Mouse (Mus musculus) right cerebral cortex, adult 18-20 months (tissue): ENCODE results near the gene Parp12.
A peak's percentile ranks its signal among the peaks of the same experiment; 100 is the strongest.

ENCODE experiments used
- DNase-seq: peaks from one replicate; pipeline ENCODE4 v3.0.0; 2022; ENCODE audit warnings: mixed read lengths

The Parp12 gene

DNA sequence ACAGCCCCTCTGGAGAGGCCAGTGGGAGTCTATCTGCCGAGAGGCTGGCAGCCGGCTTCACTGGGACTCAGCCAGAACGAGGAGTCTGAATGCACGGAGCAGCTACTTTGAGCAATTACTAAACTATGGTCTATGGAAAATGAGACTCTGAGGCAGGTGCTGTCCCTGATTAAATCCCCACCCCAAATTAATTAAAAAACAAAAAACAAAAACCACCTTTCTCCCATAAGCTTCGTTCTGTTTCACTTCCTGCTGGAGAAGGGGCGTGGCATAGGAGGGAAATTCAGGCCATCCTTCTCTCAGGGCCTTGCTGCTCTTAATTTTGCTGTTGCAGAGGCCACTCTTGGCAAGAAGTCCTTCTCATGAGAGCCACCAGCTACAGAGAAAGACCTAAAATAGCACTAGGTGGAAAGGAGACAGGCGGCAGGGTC lies 62.3 kb downstream of the Parp12 start:
- no peak for DNase-seq

DNA sequence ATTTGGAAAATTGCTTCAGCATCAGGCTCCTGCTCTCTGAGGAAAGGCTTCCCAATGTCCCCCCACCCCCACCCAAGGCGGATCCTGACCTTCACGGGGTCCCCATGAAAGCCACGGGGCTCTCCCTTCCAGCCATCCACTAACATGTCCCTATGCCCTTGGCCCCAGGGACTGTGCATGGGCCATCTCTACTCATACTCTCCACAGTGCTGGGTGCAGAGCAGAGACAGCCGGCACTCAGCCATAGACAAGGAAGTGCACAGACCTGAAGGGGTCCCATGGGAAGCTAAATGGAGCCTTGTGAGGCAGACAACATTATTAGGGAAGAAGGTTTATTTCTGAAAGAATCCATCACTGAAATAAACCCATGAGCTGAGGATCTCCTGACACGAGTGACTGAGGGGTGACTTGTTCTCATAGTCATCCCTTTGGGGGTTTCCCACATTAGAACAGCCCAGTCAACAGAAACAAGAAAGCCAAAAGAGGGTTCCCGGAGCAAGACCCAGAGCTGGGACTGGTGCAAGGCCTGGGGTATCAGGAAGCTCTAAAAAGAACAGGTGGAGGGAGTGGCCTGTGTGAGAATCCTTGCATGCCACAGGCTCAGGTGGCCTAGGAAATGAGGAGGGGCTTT lies 63.2 kb downstream of the Parp12 start:
- DNase-seq, result no peak

DNA sequence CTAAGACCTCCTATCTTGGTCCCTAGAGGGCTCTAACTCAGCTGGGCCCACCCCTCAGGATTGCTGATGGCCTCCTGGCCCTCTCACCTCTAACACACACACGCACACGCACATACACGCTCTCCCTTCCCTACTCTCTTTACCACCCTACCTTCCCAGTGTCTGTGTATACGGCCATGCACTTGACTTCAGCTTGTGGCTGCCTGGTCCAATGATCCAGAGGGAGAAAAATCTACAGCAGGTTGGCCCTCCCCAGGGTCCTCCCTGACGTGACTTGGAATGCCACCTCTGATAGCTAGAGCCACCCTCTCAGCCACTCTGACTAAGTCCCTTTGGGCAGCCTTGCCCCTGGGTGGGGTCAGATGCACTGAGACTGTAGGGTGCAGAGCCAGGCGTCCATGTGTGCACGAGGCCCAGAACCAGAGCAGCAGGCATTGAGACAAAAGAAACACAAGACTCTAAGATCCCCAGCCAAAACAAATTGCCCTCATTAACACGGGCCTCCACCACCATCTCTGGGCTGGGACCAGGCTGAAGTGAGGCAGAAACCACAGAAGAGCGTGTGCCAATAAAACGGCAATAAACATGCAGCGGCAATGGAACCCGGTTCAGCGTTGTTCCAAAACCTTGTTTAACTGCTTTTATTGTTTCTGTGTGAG lies 63.8 kb downstream of the Parp12 start:
- DNase-seq, result no peak

DNA sequence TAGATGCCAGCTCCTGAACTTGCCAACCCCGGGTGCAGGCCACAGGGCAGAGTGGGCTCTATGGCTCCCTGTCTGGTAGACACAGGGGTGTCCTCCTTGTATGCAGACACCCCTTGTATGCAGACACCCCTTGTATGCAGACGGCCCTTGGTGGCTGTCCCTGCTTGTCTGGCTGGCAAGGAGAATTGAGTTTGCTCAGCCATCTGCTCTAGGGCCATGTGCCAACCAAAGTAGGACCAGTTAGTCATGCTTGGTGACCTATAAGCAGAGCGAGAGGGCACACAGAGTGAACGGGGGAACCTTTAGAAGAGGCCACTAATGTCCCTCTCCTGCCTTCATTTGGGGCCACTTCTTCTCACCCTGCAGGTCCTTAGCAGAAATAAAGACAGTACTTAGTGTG lies 65.5 kb downstream of the Parp12 start:
- no peak for DNase-seq

DNA sequence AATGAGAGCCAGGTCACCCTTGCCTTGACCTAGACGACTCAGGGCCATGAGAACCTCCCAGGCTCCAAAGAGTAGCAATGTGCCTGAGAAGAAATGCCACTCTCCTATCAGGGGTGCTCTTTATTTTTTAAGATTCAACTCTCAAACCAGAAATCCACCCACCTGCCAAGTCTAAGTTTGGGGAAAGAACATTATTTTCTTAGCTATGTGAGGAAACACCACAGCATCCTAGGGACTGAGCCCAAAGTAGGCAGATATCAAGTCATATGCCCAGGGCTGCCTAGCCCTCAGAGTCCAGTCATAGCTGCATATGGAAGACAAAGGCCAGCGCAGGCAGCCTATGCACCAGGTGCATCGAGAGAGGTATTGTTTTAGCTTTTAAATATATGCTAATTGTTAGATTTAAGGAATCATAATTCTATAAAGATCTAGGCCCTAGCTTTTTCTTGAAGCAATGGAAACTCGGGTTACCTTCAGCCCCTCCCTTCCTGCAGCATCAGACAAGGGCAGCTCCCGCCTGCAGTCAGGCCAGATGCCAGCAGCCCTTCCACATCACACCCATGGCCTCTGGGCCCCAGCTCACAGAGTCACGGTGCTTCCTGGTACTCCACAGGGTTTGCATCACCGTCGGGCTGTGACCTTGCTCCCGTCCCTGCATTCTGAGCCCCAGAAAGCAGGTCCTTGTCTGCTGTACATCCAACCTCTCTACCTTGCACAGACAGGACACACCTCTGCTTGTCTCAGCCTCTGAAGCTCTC lies 66.2 kb downstream of the Parp12 start:
- DNase-seq, result no peak

DNA sequence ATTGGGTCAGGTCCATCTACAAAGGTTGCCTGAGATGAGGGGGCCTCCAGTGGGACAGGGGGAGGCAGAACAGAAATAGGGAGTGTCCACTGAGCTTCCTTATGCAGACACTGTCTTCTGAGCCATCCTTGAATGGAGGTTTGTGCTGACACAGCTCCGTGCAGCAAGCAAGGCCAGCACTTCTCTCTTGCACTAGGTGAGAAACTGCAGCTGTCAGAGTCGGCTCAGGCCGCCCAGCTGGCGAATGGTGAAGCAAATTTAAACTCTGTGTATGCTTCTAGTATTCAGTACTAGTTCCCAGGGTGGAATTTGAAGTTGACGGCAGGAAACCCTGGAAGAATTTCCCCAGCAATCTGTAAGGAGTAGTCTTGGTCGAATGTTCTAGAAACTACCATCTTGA lies 67.3 kb downstream of the Parp12 start:
- no peak for DNase-seq

DNA sequence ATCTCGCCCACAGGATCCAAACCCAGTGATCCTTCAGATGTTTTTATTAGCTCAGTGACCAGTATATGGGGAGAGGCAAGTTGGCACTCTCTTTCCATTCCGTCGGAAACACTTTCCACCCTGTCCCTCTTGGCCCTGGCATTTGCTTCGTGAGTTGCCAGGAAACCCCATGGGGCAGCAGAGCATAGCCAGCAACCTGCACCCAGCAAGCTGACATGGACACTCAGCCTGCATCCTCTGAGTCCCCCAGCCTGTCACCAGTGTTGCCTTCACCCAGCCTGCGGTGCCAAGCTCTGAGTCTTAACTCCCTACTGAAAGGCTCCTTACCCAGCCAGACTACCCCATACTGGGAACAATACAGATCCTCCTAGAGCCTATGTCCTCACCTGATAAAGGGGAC lies 69.0 kb downstream of the Parp12 start:
- no peak for DNase-seq

DNA sequence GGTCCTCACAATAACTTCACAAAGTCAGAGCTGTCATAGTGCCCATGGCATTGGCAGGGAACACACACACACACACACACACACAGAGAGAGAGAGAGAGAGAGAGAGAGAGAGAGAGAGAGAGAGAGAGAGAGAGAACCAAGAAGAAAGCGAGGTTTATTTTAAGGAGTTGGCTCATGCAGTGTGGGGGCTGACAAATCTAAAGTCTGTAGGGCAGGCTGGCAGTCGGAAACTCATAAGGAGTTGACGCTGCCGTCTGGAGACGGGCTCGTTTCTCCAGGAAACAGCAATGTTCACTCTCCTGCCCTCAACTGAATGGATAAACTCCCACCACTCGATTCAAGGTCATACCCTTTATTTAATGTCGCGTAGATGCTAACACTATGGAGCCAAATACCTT lies 77.7 kb downstream of the Parp12 start:
- peak; percentile 52 for DNase-seq
